Mouse (Mus musculus) liver, embryonic 14.5 days (tissue): ENCODE measurements around the gene Pitpnb. TPM values are rescaled to one million over a fixed set of nuclear protein-coding genes. Genes with fewer than 3 reads are reported as not detected.

Experiments
- ATAC-seq: fragments of 200-750 bp; cut with Nextera tagmentation; 2 replicates; pipeline ENCODE4 v1.8.0; 2017; ENCODE audit warnings: moderate number of reproducible peaks, mild to moderate bottlenecking, moderate library complexity; ENCODE audit not compliant: insufficient read depth
- DNase-seq, 3 experiments: peaks; one replicate each; pipeline ENCODE4 v3.0.0-alpha.2; 2012 to 2013; ENCODE audit warnings: low read depth in 3 of 3, low spot score in 3 of 3
- H3K27ac ChIP-seq: fragments of 300-500 bp; sonication (generic); 2 replicates; pipeline ENCODE4 v1.5.1; 2014; ENCODE audit warnings: moderate library complexity, mild to moderate bottlenecking, control low read depth, inconsistent platforms
- H3K27me3 ChIP-seq: fragments of 300-500 bp; sonication (generic); 2 replicates; pipeline ENCODE4 v1.6.1; 2014; ENCODE audit warnings: mild to moderate bottlenecking, low read length, moderate library complexity; ENCODE audit not compliant: control insufficient read depth, insufficient read depth
- H3K36me3 ChIP-seq: fragments of 300-500 bp; sonication (generic); replicated peaks from 2 replicates; pipeline ENCODE4 v1.6.1; 2014; ENCODE audit warnings: low read depth; ENCODE audit not compliant: control insufficient read depth, insufficient read depth
- H3K4me1 ChIP-seq, 2 experiments: fragments of 200-500 bp in 1 of 2; fragments of 300-500 bp in 1 of 2; sonication (generic) in 1 of 2; replicated peaks; 2 replicates each; pipeline ENCODE4 v1.6.1; 2012 to 2014; ENCODE audit warnings: antibody characterized with exemption in 1 of 2, inconsistent platforms in 1 of 2, low read length in 1 of 2; ENCODE audit not compliant: control insufficient read depth in 2 of 2, insufficient read depth in 2 of 2
- H3K4me2 ChIP-seq: fragments of 300-500 bp; sonication (generic); 2 replicates; pipeline ENCODE4 v1.6.1; 2014; ENCODE audit warnings: low read depth, mild to moderate bottlenecking, control low read depth, moderate library complexity
- H3K4me3 ChIP-seq, 2 experiments: fragments of 200-500 bp in 1 of 2; fragments of 300-500 bp in 1 of 2; sonication (generic) in 1 of 2; 2 replicates each; pipeline ENCODE4 v1.5.1; 2012 to 2014; ENCODE audit warnings: low read depth in 2 of 2, low read length in 2 of 2, mild to moderate bottlenecking in 2 of 2, control low read depth in 1 of 2, inconsistent platforms in 1 of 2, moderate library complexity in 1 of 2; ENCODE audit not compliant: insufficient read depth in 1 of 2
- H3K9ac ChIP-seq: fragments of 300-500 bp; sonication (generic); replicated peaks from 2 replicates; pipeline ENCODE4 v1.6.1; 2014; ENCODE audit warnings: mild to moderate bottlenecking, control low read depth, moderate library complexity
- H3K9me3 ChIP-seq: fragments of 300-500 bp; sonication (generic); 2 replicates; pipeline ENCODE4 v1.6.1; 2016; ENCODE audit warnings: low read length, mixed read lengths; ENCODE audit not compliant: control insufficient read depth
- CTCF ChIP-seq: IDR thresholded peaks from 2 replicates; pipeline ENCODE4 v1.5.1; 2016; ENCODE audit warnings: antibody characterized with exemption, low read depth, control low read depth
- EP300 ChIP-seq: IDR thresholded peaks from 2 replicates; pipeline ENCODE4 v1.6.1; 2016; ENCODE audit warnings: antibody characterized with exemption, low read depth
- WGBS: fragments of 180-500 bp; shearing (Covaris S2); extraction: QIAGEN DNeasy Blood & Tissue Kit; methylation state at CpG from one replicate; pipeline ENCODE4 v1.1.7; 2014; ENCODE audit not compliant: insufficient replicate concordance; 5-methylcytosine and 5-hydroxymethylcytosine counted together
- polyA plus RNA-seq, 2 experiments: library from polyadenylated mRNA; depleted of rRNA in 1 of 2; stranded (reverse) in 1 of 2; unstranded in 1 of 2; fragments of >200 nt; fragmentation: Nextera tagmentation in 1 of 2; extraction: Ambion mirVana in 1 of 2; gene quantifications; 2 replicates each; pipeline versions ENCODE4 v1.2.1 to v1.2.3; 2012 to 2014

The Pitpnb gene
- polyA plus RNA-seq (2012; rRNA removed) (23.1 and 23.6 TPM in 2 replicates), polyA plus RNA-seq (2014; fragmentation: Nextera tagmentation; extraction: Ambion mirVana) (31.5 and 32.0 TPM in 2 replicates)

DNA sequence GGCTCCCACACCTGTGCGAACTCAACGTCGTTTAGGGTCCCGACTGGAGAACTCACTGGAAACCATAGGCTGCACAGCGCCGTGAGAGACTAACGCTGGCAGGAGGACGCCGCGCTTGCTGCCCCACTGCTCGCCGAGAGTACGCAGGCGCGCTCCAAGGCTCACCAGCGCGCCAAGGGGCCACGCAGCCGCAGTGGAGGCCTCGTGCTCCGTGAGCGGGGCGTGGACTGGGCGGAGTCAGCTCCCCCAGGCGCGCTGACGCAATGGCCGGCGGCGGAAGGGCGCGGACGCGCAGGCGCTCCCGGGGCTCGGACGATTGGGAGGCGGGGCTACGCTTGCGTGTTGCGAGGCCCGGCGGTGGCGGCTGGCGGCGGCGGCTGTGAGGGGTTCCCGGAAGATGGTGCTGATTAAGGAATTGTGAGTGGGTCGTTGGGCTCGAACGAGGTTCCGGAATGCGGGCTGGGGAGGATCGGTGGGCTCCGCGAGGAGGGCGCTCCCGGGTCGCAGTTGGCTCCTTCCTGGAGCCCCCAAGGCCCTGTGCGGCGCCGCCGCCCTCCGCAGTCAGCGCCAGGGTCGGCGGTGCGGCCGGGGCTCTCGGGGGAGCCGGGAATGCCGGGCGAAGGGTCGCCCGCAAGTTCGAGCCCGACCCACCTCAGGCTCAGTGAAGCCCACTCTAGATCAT, at the start of gene Pitpnb:
Gene Pitpnb, plus strand, starts transcription at position 347 of the 682 bp plus-strand sequence.
- Histone ChIP-seq H3K4me2 (peak within 1 kb of the TSS; percentile 94), H3K4me1 (peaks cover 9 to 23% of the 10 kb centered on the region in 2 experiments), H3K36me3 (peaks cover 4% of the 10 kb centered on the region; the same call in 1 of the 2 replicates), H3K9ac (peak within 1 kb of the TSS; percentile 98), H3K27ac (peak within 1 kb of the TSS; percentile 69), H3K4me3 (peak within 1 kb of the TSS; percentile 93 to 94), H3K9me3 (no peaks in the 10 kb centered on the region), H3K27me3 (no peaks in the 10 kb centered on the region)
- DNase-seq (peak; percentile 87 to 93 (median 93)), ATAC-seq (peak; percentile 97)
- WGBS: under 1% methylated on average over 67 of the region's 78 CpGs
- TF ChIP-seq CTCF (peak; percentile 39), EP300 (no peak)

DNA sequence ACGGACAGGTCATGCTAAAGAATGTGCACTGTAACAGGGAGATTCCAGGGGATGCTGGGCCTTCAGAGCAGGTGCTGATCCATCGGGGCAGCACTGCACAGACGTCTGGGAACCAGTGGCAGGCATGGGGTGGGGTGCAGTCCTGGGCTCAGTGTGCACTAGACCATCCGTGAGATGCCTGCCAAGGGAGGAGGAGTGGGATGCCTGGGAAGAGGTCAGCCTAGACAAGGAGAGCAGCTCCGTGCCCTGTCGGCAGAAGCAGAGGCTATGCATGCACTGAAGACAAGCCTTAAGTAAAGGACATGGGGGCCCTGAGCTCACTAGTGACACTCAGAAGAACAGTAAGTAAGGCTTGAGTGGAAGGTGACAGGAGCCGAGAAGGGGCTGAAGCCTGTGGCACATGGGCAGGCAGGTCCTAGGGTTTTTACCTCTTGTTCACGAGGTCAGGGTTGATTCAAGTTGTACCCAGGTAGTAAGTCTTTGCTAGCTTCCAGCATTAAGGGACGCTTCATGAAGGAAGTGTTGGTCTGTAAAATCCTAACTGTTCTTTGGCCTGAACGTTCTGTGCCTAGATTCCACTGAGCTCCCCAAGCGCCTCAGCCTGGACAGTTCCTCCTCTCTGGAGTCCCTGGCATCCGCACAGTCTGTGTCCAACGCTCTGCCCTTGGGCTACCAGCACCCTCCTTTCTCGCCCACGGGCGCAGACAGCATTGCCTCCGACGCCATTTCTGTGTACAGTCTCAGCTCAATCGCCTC, 46.0 kb upstream of the Pitpnb start:
- no peak overlapping the region for H3K4me2 ChIP-seq
- H3K27ac ChIP-seq: no peak overlapping the region
- ATAC-seq: no peak
- no peak for DNase-seq
- no peaks in the 10 kb centered on the region for H3K27me3 ChIP-seq
- no peaks in the 10 kb centered on the region for H3K9me3 ChIP-seq
- H3K4me1 ChIP-seq: no peaks in the 10 kb centered on the region; a peak in 1 of 4 replicates
- H3K4me3 ChIP-seq: no peak overlapping the region
- TF ChIP-seq CTCF (no peak), EP300 (no peak)
- H3K9ac ChIP-seq: no peak overlapping the region
- 68% methylated on average over 19 of the region's 19 CpGs for WGBS
- no peaks in the 10 kb centered on the region for H3K36me3 ChIP-seq

DNA sequence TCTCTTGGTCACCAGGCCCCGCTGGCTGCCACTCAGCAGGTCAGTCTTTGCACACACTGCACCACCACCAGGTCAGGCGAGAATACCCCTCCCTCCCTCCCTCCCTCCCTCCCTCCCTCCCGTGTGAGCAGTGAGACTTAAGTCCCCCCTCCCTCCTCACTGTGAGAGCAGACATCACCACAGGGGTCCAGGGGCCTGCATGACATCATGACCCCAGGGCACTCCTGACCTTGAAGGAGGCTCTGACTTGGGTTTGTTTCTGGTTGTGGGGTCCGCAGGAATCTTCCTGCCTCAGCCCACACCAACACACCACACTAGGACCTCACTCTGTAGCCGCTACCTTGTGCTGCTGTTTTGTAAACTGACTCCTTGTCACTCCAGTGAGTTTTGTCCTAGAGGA, 43.0 kb upstream of the Pitpnb start:
- 51% methylated on average over 5 of the region's 5 CpGs for WGBS
- DNase-seq (no peak), ATAC-seq (no peak)
- no peaks in the 10 kb centered on the region; a peak in 1 of 4 replicates for H3K4me1 ChIP-seq
- H3K4me2 ChIP-seq: no peak overlapping the region
- H3K27me3 ChIP-seq: no peaks in the 10 kb centered on the region
- H3K27ac ChIP-seq: no peak overlapping the region
- no peak overlapping the region for H3K9ac ChIP-seq
- H3K9me3 ChIP-seq: no peaks in the 10 kb centered on the region
- TF ChIP-seq CTCF (no peak), EP300 (no peak)
- H3K4me3 ChIP-seq: no peak overlapping the region
- H3K36me3 ChIP-seq: no peaks in the 10 kb centered on the region

DNA sequence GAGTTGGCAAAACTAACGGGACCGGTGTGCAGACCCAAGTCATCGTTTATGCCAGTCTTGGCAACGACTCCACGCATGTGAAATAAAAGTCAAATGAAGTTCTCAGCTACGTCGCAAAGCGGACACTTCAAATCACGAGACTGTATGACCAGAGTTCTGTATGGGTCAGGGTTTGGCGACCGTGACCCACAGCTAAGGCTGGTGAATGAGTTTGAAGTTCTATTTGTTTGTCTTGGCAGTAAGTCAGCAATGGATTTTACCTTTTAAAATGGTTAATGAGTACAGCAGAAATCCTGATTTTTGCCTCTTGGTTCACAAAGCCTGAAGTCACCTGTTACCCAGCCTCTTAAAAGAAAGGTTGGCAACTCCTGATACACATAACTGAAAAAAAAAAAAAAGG, 42.1 kb upstream of the Pitpnb start:
- H3K4me1 ChIP-seq: no peaks in the 10 kb centered on the region; a peak in 1 of 4 replicates
- H3K27ac ChIP-seq: no peak overlapping the region
- no peaks in the 10 kb centered on the region for H3K27me3 ChIP-seq
- H3K36me3 ChIP-seq: no peaks in the 10 kb centered on the region
- H3K9ac ChIP-seq: no peak overlapping the region
- 70% methylated on average over 11 of the region's 11 CpGs for WGBS
- ATAC-seq: no peak
- peak in 2 of 3 experiments; percentile 6 to 9 for DNase-seq
- TF ChIP-seq CTCF: no peak
- no peak for TF ChIP-seq EP300
- no peaks in the 10 kb centered on the region for H3K9me3 ChIP-seq
- H3K4me3 ChIP-seq: no peak overlapping the region
- no peak overlapping the region for H3K4me2 ChIP-seq

DNA sequence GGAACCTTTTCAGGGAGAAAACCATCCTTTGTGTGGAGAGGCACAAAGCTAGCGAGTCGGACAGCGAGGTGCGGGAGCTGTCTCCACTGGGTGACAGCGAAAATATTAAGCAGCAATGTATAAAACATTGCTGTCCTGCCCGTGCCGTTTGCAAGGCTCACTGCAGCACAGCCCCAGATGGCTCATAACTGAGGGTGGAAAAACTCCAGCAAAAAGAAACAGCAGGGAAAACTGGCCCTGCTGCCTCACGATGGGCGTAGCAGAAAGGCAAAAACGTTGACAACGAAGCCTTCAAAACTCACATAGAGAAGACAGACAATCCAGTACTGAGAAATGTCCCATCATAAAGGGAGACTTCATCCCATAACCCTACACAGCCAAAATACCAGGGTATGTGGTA, 40.5 kb upstream of the Pitpnb start:
- H3K4me1 ChIP-seq: no peaks in the 10 kb centered on the region; a peak in 1 of 4 replicates
- WGBS: 72% methylated on average over 11 of the region's 11 CpGs
- H3K9ac ChIP-seq: no peak overlapping the region
- ATAC-seq: no peak
- H3K4me2 ChIP-seq: no peak overlapping the region
- H3K27me3 ChIP-seq: no peaks in the 10 kb centered on the region
- no peak for TF ChIP-seq EP300
- no peak for TF ChIP-seq CTCF
- no peaks in the 10 kb centered on the region for H3K36me3 ChIP-seq
- H3K27ac ChIP-seq: no peak overlapping the region
- no peaks in the 10 kb centered on the region for H3K9me3 ChIP-seq
- DNase-seq: no peak
- no peak overlapping the region for H3K4me3 ChIP-seq
